Mouse (Mus musculus) forebrain, embryonic 16.5 days (tissue): ENCODE measurements around the gene Fam98c. TPM values are rescaled to one million over a fixed set of nuclear protein-coding genes. Genes with fewer than 3 reads are reported as not detected.

Source experiments
- ATAC-seq: fragments of 200-750 bp; cut with Nextera tagmentation; 2 replicates; pipeline ENCODE4 v1.8.0; 2017; ENCODE audit warnings: mild to moderate bottlenecking, moderate library complexity
- H3K27ac ChIP-seq: fragments of 300-500 bp; sonication (generic); 2 replicates; pipeline ENCODE4 v1.5.1; 2014; ENCODE audit warnings: low read length, control low read depth
- H3K27me3 ChIP-seq: fragments of 300-500 bp; sonication (generic); replicated peaks from 2 replicates; pipeline ENCODE4 v1.6.1; 2014; ENCODE audit warnings: low read length; ENCODE audit not compliant: control insufficient read depth, insufficient read depth
- H3K36me3 ChIP-seq: fragments of 300-500 bp; sonication (generic); 2 replicates; pipeline ENCODE4 v1.6.1; 2014; ENCODE audit not compliant: control insufficient read depth, insufficient read depth
- H3K4me1 ChIP-seq: fragments of 300-500 bp; sonication (generic); replicated peaks from 2 replicates; pipeline ENCODE4 v1.6.1; 2014; ENCODE audit warnings: low read length; ENCODE audit not compliant: control insufficient read depth, insufficient read depth
- H3K4me2 ChIP-seq: fragments of 300-500 bp; sonication (generic); 2 replicates; pipeline ENCODE4 v1.6.1; 2014; ENCODE audit warnings: mild to moderate bottlenecking, low read length, control low read depth
- H3K4me3 ChIP-seq: fragments of 300-500 bp; sonication (generic); replicated peaks from 2 replicates; pipeline ENCODE4 v1.5.1; 2014; ENCODE audit warnings: mild to moderate bottlenecking, low read length, control low read depth
- H3K9ac ChIP-seq: fragments of 300-500 bp; sonication (generic); replicated peaks from 2 replicates; pipeline ENCODE4 v1.6.1; 2014; ENCODE audit warnings: low read depth, low read length, control low read depth
- H3K9me3 ChIP-seq: fragments of 300-500 bp; sonication (generic); 2 replicates; pipeline ENCODE4 v1.6.1; 2016; ENCODE audit warnings: low read length; ENCODE audit not compliant: control insufficient read depth
- WGBS: fragments of 180-500 bp; shearing (Covaris S2); extraction: QIAGEN DNeasy Blood & Tissue Kit; methylation state at CpG from one replicate; pipeline ENCODE4 v1.1.7; 2014; 5-methylcytosine and 5-hydroxymethylcytosine counted together
- polyA plus RNA-seq: library from polyadenylated mRNA; unstranded; fragments of >200 nt; fragmentation: Nextera tagmentation; extraction: Ambion mirVana; gene quantifications from 2 replicates; pipeline ENCODE4 v1.2.1, GENCODE M21; 2015

Gene Fam98c
- polyA plus RNA-seq, 1 experiment from 2014 or later, result 21.9 TPM

- Histone ChIP-seq H3K4me3 (no peak overlapping the region), H3K9ac (no peak overlapping the region), H3K27ac (no peak overlapping the region), H3K9me3 (no peaks in the 10 kb centered on the region), H3K27me3 (0 out of 2 replicates have a peak, but pooled peaks cover 3% of the 10 kb centered on the region), H3K36me3 (peaks cover 3% of the 10 kb centered on the region; the same call in 1 of the 2 replicates), H3K4me1 (peaks cover 5% of the 10 kb centered on the region), H3K4me2 (no peak overlapping the region)
- ATAC-seq, result no peak
- 22% methylated on average over 9 of the region's 9 CpGs for WGBS
Observed at GRCm38 (mm10) chr7:29162750-29163525, 6.9 kb upstream of the Fam98c start.

- no peaks in the 10 kb centered on the region for H3K9me3 ChIP-seq
Observed at GRCm38 (mm10) chr7:29162294-29162693, 6.3 kb upstream of the Fam98c start.

GRCm38 (mm10) chr7:29158264-29158663, 2.2 kb upstream of the Fam98c start:
- Histone ChIP-seq H3K27me3 (0 out of 2 replicates have a peak, but pooled peaks cover 3% of the 10 kb centered on the region), H3K36me3 (peaks cover 3% of the 10 kb centered on the region; the same call in 1 of the 2 replicates), H3K4me3 (no peak overlapping the region), H3K4me1 (peaks cover 8% of the 10 kb centered on the region; the same call in 1 of the 2 replicates), H3K9me3 (no peaks in the 10 kb centered on the region), H3K9ac (no peak overlapping the region), H3K4me2 (no peak overlapping the region), H3K27ac (no peak overlapping the region)
- ATAC-seq, result no peak
- 2% methylated on average over 5 of the region's 5 CpGs for WGBS

More at GRCm38 (mm10) chr7:29162294-29162693, 6.3 kb upstream of the Fam98c start:
- Histone ChIP-seq H3K36me3 (peaks cover 3% of the 10 kb centered on the region; the same call in 1 of the 2 replicates), H3K4me3 (no peak overlapping the region), H3K9ac (no peak overlapping the region), H3K27me3 (0 out of 2 replicates have a peak, but pooled peaks cover 3% of the 10 kb centered on the region), H3K4me1 (no peaks in the 10 kb centered on the region; the same call in 1 of the 2 replicates), H3K4me2 (no peak overlapping the region), H3K27ac (no peak overlapping the region)
- no peak for ATAC-seq
- WGBS, result 84% methylated on average over 5 of the region's 5 CpGs

GRCm38 (mm10) chr7:29155196-29155837, 717 bp downstream of the Fam98c start:
- H3K4me1 ChIP-seq, result peaks cover 8% of the 10 kb centered on the region; the same call in 1 of the 2 replicates
- H3K27me3 ChIP-seq, result 0 out of 2 replicates have a peak, but pooled peaks cover 3% of the 10 kb centered on the region
- peak; percentile 93 for ATAC-seq
- H3K36me3 ChIP-seq, result no peaks in the 10 kb centered on the region
- H3K4me3 ChIP-seq, result peak overlapping the region; percentile 77
- H3K27ac ChIP-seq, result peak overlapping the region; percentile 89
- H3K9ac ChIP-seq, result peak overlapping the region; percentile 81
- no peaks in the 10 kb centered on the region for H3K9me3 ChIP-seq
- 6% methylated on average over 35 of the region's 37 CpGs for WGBS
- peak overlapping the region; percentile 84 for H3K4me2 ChIP-seq

GRCm38 (mm10) chr7:29154018-29154720, 1.9 kb downstream of the Fam98c start:
- 95% methylated on average over 14 of the region's 14 CpGs for WGBS
- ATAC-seq, result no peak
- Histone ChIP-seq H3K27ac (no peak overlapping the region), H3K27me3 (0 out of 2 replicates have a peak, but pooled peaks cover 3% of the 10 kb centered on the region), H3K9ac (no peak overlapping the region), H3K9me3 (no peaks in the 10 kb centered on the region), H3K4me1 (peaks cover 8% of the 10 kb centered on the region; the same call in 1 of the 2 replicates), H3K36me3 (no peaks in the 10 kb centered on the region), H3K4me3 (no peak overlapping the region), H3K4me2 (no peak overlapping the region)

- H3K4me1 ChIP-seq, result peaks cover 7% of the 10 kb centered on the region; the same call in 1 of the 2 replicates
- no peaks in the 10 kb centered on the region for H3K27me3 ChIP-seq
- H3K9ac ChIP-seq, result no peak overlapping the region
- H3K4me3 ChIP-seq, result no peak overlapping the region
- no peak overlapping the region for H3K4me2 ChIP-seq
- H3K36me3 ChIP-seq, result no peaks in the 10 kb centered on the region
- no peak overlapping the region for H3K27ac ChIP-seq
- no peaks in the 10 kb centered on the region for H3K9me3 ChIP-seq
- 68% methylated on average over 10 of the region's 10 CpGs for WGBS
- ATAC-seq, result no peak
Observed at GRCm38 (mm10) chr7:29151486-29151885, 4.5 kb downstream of the Fam98c start.

- no peaks in the 10 kb centered on the region for H3K4me1 ChIP-seq
- no peak overlapping the region for H3K4me3 ChIP-seq
Observed at GRCm38 (mm10) chr7:29148771-29149170, 7.3 kb downstream of the Fam98c start.

GRCm38 (mm10) chr7:29146625-29147367, 9.2 kb downstream of the Fam98c start:
- H3K36me3 ChIP-seq, result no peaks in the 10 kb centered on the region
- WGBS, result 90% methylated on average over 7 of the region's 7 CpGs
- no peak overlapping the region for H3K27ac ChIP-seq
- no peak overlapping the region for H3K4me3 ChIP-seq
- no peaks in the 10 kb centered on the region for H3K9me3 ChIP-seq
- H3K27me3 ChIP-seq, result no peaks in the 10 kb centered on the region
- H3K9ac ChIP-seq, result no peak overlapping the region
- H3K4me2 ChIP-seq, result no peak overlapping the region
- no peaks in the 10 kb centered on the region for H3K4me1 ChIP-seq
- ATAC-seq, result no peak

More at GRCm38 (mm10) chr7:29148771-29149170, 7.3 kb downstream of the Fam98c start:
- 89% methylated on average over 15 of the region's 15 CpGs for WGBS
- Histone ChIP-seq H3K9me3 (no peaks in the 10 kb centered on the region), H3K36me3 (no peaks in the 10 kb centered on the region), H3K9ac (no peak overlapping the region), H3K4me2 (no peak overlapping the region), H3K27ac (no peak overlapping the region), H3K27me3 (no peaks in the 10 kb centered on the region)
- ATAC-seq, result no peak
